13 mouse cellular contexts compared by ENCODE assay signal in genomic region chr2:167249591-167249990, GRCm38 (mm10). TPM values are rescaled to one million over a fixed set of nuclear protein-coding genes. Genes with fewer than 3 reads are reported as not detected.
DNase-seq lines count a peak whose midpoint lies in the region; ATAC-seq and TF ChIP-seq lines count a peak whose summit lies in the region.
"Had no signal": no experiment of that assay in that cellular context is flagged by ENCODE, and none has a peak within 500 bp of the region (broad histone marks: within the 10 kb centered on the region; RNA-seq: fewer than 3 reads in every experiment).

No protein-coding gene starts in this region.

- no peak for TF ChIP-seq EP300 in heart, postnatal 0 days (IDR thresholded peaks at IDR 0.05; ENCODE audit: low read depth)

- ATAC-seq in heart, postnatal 0 days (ENCODE audit: insufficient read depth, low read depth) = no peak; the same call in 1 of the 2 replicates
- ATAC-seq in erythroblast, adult 5-6 weeks (replicated peaks; ENCODE audit: low FRiP score, poor library complexity, severe bottlenecking) = no peak
- ATAC-seq in CD4-positive, CD25-positive, alpha-beta regulatory T cell, adult 4 months = no peak
- no peak for ATAC-seq in activated CD4-positive, CD25-positive, alpha-beta regulatory T cell, adult 4 months
- ATAC-seq: forebrain, embryonic 14.5 days; midbrain, embryonic 13.5 days had no signal

- peaks cover 52% of the 10 kb centered on the region for H3K4me1 ChIP-seq in heart, embryonic 10.5 days
- peaks cover 22% of the 10 kb centered on the region; the same call in 1 of the 2 replicates for H3K4me1 ChIP-seq in heart, postnatal 0 days (ENCODE audit: control insufficient read depth, insufficient read depth)

- 62% methylated on average over 3 of the region's 3 CpGs for WGBS in heart, embryonic 10.5 days
- WGBS in heart, postnatal 0 days = 72% methylated on average over 3 of the region's 3 CpGs

- H3K4me2 ChIP-seq in heart, postnatal 0 days (ENCODE audit: low read depth, low read length) = no peak overlapping the region
- H3K4me2 ChIP-seq: liver, embryonic 11.5 days; midbrain, embryonic 13.5 days; neural tube, embryonic 13.5 days had no signal

- no peak overlapping the region for H3K27ac ChIP-seq in heart, embryonic 10.5 days
- peak overlapping the region; percentile 16; the same call in 1 of the 2 replicates for H3K27ac ChIP-seq in heart, postnatal 0 days (ENCODE audit: low read depth)
- H3K27ac ChIP-seq: midbrain, embryonic 13.5 days; neural tube, embryonic 13.5 days had no signal

- no peaks in the 10 kb centered on the region for H3K36me3 ChIP-seq in heart, embryonic 10.5 days
- H3K36me3 ChIP-seq in heart, postnatal 0 days (replicated peaks; ENCODE audit: control insufficient read depth, insufficient read depth, low read length) = no peaks in the 10 kb centered on the region
- H3K36me3 ChIP-seq: midbrain, embryonic 13.5 days; neural tube, embryonic 13.5 days had no signal

- no peaks in the 10 kb centered on the region for H3K9me3 ChIP-seq in heart, embryonic 10.5 days
- H3K9me3 ChIP-seq in heart, postnatal 0 days (replicated peaks; ENCODE audit: control insufficient read depth, low read length) = no peaks in the 10 kb centered on the region

- DNase-seq in heart, adult 18-20 months = peak; percentile 51 to 79
- no peak for DNase-seq in heart, embryonic 10.5 days (ENCODE audit: low spot score)
- DNase-seq in heart, postnatal 0 days (ENCODE audit: low spot score) = no peak
- peak; percentile 29 to 73 for DNase-seq in kidney, postnatal 25 days
- DNase-seq in lung, postnatal 14 days = peak; percentile 64
- DNase-seq: cerebellum, adult 11 months had no signal

- H3K9ac ChIP-seq in heart, postnatal 0 days (replicated peaks; ENCODE audit: low read depth, low read length) = no peak overlapping the region
- H3K9ac ChIP-seq: midbrain, embryonic 13.5 days; neural tube, embryonic 13.5 days had no signal

- H3K27me3 ChIP-seq in heart, embryonic 10.5 days (ENCODE audit: insufficient read depth, poor library complexity, severe bottlenecking) = no peaks in the 10 kb centered on the region
- H3K27me3 ChIP-seq in heart, postnatal 0 days (ENCODE audit: control insufficient read depth, insufficient read depth, low read length) = no peaks in the 10 kb centered on the region
- H3K27me3 ChIP-seq: midbrain, embryonic 13.5 days; neural tube, embryonic 13.5 days had no signal

- no peak for TF ChIP-seq CTCF in heart, postnatal 0 days (IDR thresholded peaks at IDR 0.05; ENCODE audit: low read depth)

- no peak overlapping the region for H3K4me3 ChIP-seq in heart, embryonic 10.5 days
- no peak overlapping the region for H3K4me3 ChIP-seq in heart, postnatal 0 days (ENCODE audit: low read depth, low read length)
- H3K4me3 ChIP-seq: midbrain, embryonic 13.5 days; neural tube, embryonic 13.5 days had no signal

RNA-seq across cellular contexts. Expression of gene Ptgis, which starts 9.2 kb away (rescaled TPM):
- total RNA-seq in heart, adult 18-20 months (2021) = 10 to 100 TPM; 11.2 to 13.0 TPM
- 16.3 and 21.4 TPM in 2 replicates for polyA plus RNA-seq in heart, embryonic 10.5 days (2016; fragmentation: Nextera tagmentation; extraction: Ambion mirVana)
- total RNA-seq in heart, postnatal 0 days (2014; rRNA removed; ENCODE audit: low replicate concordance) = 38.6 and 60.0 TPM in 2 replicates
- polyA plus RNA-seq in heart, postnatal 0 days (2015; fragmentation: Nextera tagmentation; extraction: Ambion mirVana) = 20.8 and 22.6 TPM in 2 replicates
- total RNA-seq in erythroblast, adult 5-6 weeks (2015; ENCODE audit: low replicate concordance) = not detected in 2 replicates
- not detected in 2 replicates for total RNA-seq in erythroblast, adult 5-6 weeks (2017; ENCODE audit: low replicate concordance)
- polyA plus RNA-seq in CD4-positive, CD25-positive, alpha-beta regulatory T cell, adult 4 months (2017; shearing (Covaris generic)) = under 1 TPM in 1 of 2 experiments, not detected in 1; 0.16 TPM
- polyA plus RNA-seq in activated CD4-positive, CD25-positive, alpha-beta regulatory T cell, adult 4 months (2017; shearing (Covaris generic)) = under 1 TPM in 1 of 2 experiments, not detected in 1; 0.17 TPM

RNA-seq across cellular contexts. Expression of gene Kcnb1, which starts 59.6 kb away (rescaled TPM):
- total RNA-seq in heart, adult 18-20 months (2021) = 10 to 100 TPM; 32.8 to 36.1 TPM
- 0.16 and 0.21 TPM in 2 replicates for polyA plus RNA-seq in heart, embryonic 10.5 days (2016; fragmentation: Nextera tagmentation; extraction: Ambion mirVana)
- total RNA-seq in heart, postnatal 0 days (2014; rRNA removed; ENCODE audit: low replicate concordance) = 4.8 and 7.1 TPM in 2 replicates
- polyA plus RNA-seq in heart, postnatal 0 days (2015; fragmentation: Nextera tagmentation; extraction: Ambion mirVana) = 1.7 TPM in 2 replicates
- not detected in 2 replicates for total RNA-seq in erythroblast, adult 5-6 weeks (2015; ENCODE audit: low replicate concordance)
- total RNA-seq in erythroblast, adult 5-6 weeks (2017; ENCODE audit: low replicate concordance) = not detected in 2 replicates
- polyA plus RNA-seq in CD4-positive, CD25-positive, alpha-beta regulatory T cell, adult 4 months (2017; shearing (Covaris generic)) = under 1 TPM; 0.22 to 0.92 TPM
- under 1 TPM; 0.61 to 0.96 TPM for polyA plus RNA-seq in activated CD4-positive, CD25-positive, alpha-beta regulatory T cell, adult 4 months (2017; shearing (Covaris generic))

Comparison
In these comparisons a context has a peak if more than half of its experiments do, and no peak if none do; other contexts are left out.
1. DNase-seq: peak in heart, adult 18-20 months (2 of 2), kidney, postnatal 25 days (2 of 2) and lung, postnatal 14 days (single experiment); none in heart, embryonic 10.5 days (single experiment) and heart, postnatal 0 days (single experiment).
2. RNA of gene Ptgis, which starts 9.2 kb away (polyA plus RNA-seq): 20.8 to 22.6 TPM in heart, postnatal 0 days and 16.3 to 21.4 TPM in heart, embryonic 10.5 days; 0.17 TPM in activated CD4-positive, CD25-positive, alpha-beta regulatory T cell, adult 4 months and 0.16 TPM in CD4-positive, CD25-positive, alpha-beta regulatory T cell, adult 4 months; every median in the first group is over 10 times any median in the second.